Mouse (Mus musculus): ENCODE measurements around the gene Ccl6. TPM values are rescaled to one million over a fixed set of nuclear protein-coding genes. Genes with fewer than 3 reads are reported as not detected.

The Ccl6 gene
- polyA plus RNA-seq, 1 experiment = 0.14 TPM

GRCm38 (mm10) chr11:83544214-83544613, 48.7 kb downstream of the Ccl6 start:
- no peak overlapping the region for H3K4me3 ChIP-seq (ENCODE audit: control insufficient read depth, low read depth, low read length)
- no peaks in the 10 kb centered on the region for H3K27me3 ChIP-seq (ENCODE audit: control insufficient read depth, insufficient read depth, low read length)
- no peaks in the 10 kb centered on the region for H3K36me3 ChIP-seq (ENCODE audit: control insufficient read depth, insufficient read depth, low read length)
- H3K27ac ChIP-seq (ENCODE audit: control insufficient read depth, insufficient read depth, low read depth, low read length) = no peak overlapping the region
- TF ChIP-seq CTCF (IDR thresholded peaks at IDR 0.05; ENCODE audit: control insufficient read depth, insufficient read depth, insufficient replicate concordance, low read depth, low read length) (no peak), POLR2A (IDR thresholded peaks at IDR 0.05; ENCODE audit: control insufficient read depth, low read depth, low read length) (no peak)
- H3K4me1 ChIP-seq (ENCODE audit: control insufficient read depth, insufficient read depth, low read length) = no peaks in the 10 kb centered on the region

GRCm38 (mm10) chr11:83541415-83541814, 51.5 kb downstream of the Ccl6 start:
- H3K4me1 ChIP-seq (ENCODE audit: control insufficient read depth, insufficient read depth, low read length) = no peaks in the 10 kb centered on the region
- H3K27me3 ChIP-seq (ENCODE audit: control insufficient read depth, insufficient read depth, low read length) = no peaks in the 10 kb centered on the region
- H3K4me3 ChIP-seq (ENCODE audit: control insufficient read depth, low read depth, low read length) = no peak overlapping the region
- H3K36me3 ChIP-seq (ENCODE audit: control insufficient read depth, insufficient read depth, low read length) = no peaks in the 10 kb centered on the region
- TF ChIP-seq POLR2A (IDR thresholded peaks at IDR 0.05; ENCODE audit: control insufficient read depth, low read depth, low read length) = no peak
- no peak for TF ChIP-seq CTCF (IDR thresholded peaks at IDR 0.05; ENCODE audit: control insufficient read depth, insufficient read depth, insufficient replicate concordance, low read depth, low read length)
- H3K27ac ChIP-seq (ENCODE audit: control insufficient read depth, insufficient read depth, low read depth, low read length) = no peak overlapping the region

- H3K36me3 ChIP-seq (ENCODE audit: control insufficient read depth, insufficient read depth, low read length) = no peaks in the 10 kb centered on the region
- TF ChIP-seq CTCF (IDR thresholded peaks at IDR 0.05; ENCODE audit: control insufficient read depth, insufficient read depth, insufficient replicate concordance, low read depth, low read length) (no peak), POLR2A (IDR thresholded peaks at IDR 0.05; ENCODE audit: control insufficient read depth, low read depth, low read length) (no peak)
- no peaks in the 10 kb centered on the region for H3K27me3 ChIP-seq (ENCODE audit: control insufficient read depth, insufficient read depth, low read length)
- H3K27ac ChIP-seq (ENCODE audit: control insufficient read depth, insufficient read depth, low read depth, low read length) = no peak overlapping the region
- no peaks in the 10 kb centered on the region for H3K4me1 ChIP-seq (ENCODE audit: control insufficient read depth, insufficient read depth, low read length)
- no peak overlapping the region for H3K4me3 ChIP-seq (ENCODE audit: control insufficient read depth, low read depth, low read length)
These were observed 52.0 kb downstream of the Ccl6 start for GRCm38 (mm10) chr11:83540931-83541330.

GRCm38 (mm10) chr11:83538705-83539314, 54.1 kb downstream of the Ccl6 start:
- Histone ChIP-seq H3K27ac (ENCODE audit: control insufficient read depth, insufficient read depth, low read depth, low read length) (no peak overlapping the region), H3K4me3 (ENCODE audit: control insufficient read depth, low read depth, low read length) (no peak overlapping the region), H3K27me3 (ENCODE audit: control insufficient read depth, insufficient read depth, low read length) (no peaks in the 10 kb centered on the region), H3K4me1 (ENCODE audit: control insufficient read depth, insufficient read depth, low read length) (no peaks in the 10 kb centered on the region), H3K36me3 (ENCODE audit: control insufficient read depth, insufficient read depth, low read length) (no peaks in the 10 kb centered on the region)
- TF ChIP-seq CTCF (IDR thresholded peaks at IDR 0.05; ENCODE audit: control insufficient read depth, insufficient read depth, insufficient replicate concordance, low read depth, low read length) = no peak
- TF ChIP-seq POLR2A (IDR thresholded peaks at IDR 0.05; ENCODE audit: control insufficient read depth, low read depth, low read length) = no peak

Other genes starting within 250 kb of the Ccl6 start
- gene Rasl10b, start 183.9 kb downstream of the Ccl6 start, polyA plus RNA-seq (2012; rRNA removed) = 2.0 and 2.1 TPM in 2 replicates
- gene Gas2l2, start 163.6 kb downstream of the Ccl6 start, polyA plus RNA-seq (2012; rRNA removed) = 0.08 TPM in 1 of 2 replicates, not detected in the other
- 256 and 289 TPM in 2 replicates for gene 1700020L24Rik, start 155.4 kb downstream of the Ccl6 start, polyA plus RNA-seq (2012; rRNA removed)
- gene Mmp28, start 130.0 kb downstream of the Ccl6 start, polyA plus RNA-seq (2012; rRNA removed) = 0.58 and 0.93 TPM in 2 replicates
- gene Taf15, start 120.0 kb downstream of the Ccl6 start, polyA plus RNA-seq (2012; rRNA removed) = 32.4 and 49.6 TPM in 2 replicates
- 8.7 and 10.8 TPM in 2 replicates for gene Heatr9, start 70.9 kb downstream of the Ccl6 start, polyA plus RNA-seq (2012; rRNA removed)
- 2.3 and 3.5 TPM in 2 replicates for gene Ccl5, start 62.6 kb downstream of the Ccl6 start, polyA plus RNA-seq (2012; rRNA removed)
- 0.14 and 0.55 TPM in 2 replicates for gene Ccl9, start 14.5 kb downstream of the Ccl6 start, polyA plus RNA-seq (2012; rRNA removed)
- gene Rpl9-ps1, start 52.5 kb upstream of the Ccl6 start, polyA plus RNA-seq (2012; rRNA removed) = not detected in 2 replicates
- gene Ccl3, start 56.3 kb upstream of the Ccl6 start, polyA plus RNA-seq (2012; rRNA removed) = 0.14 TPM in 1 of 2 replicates, not detected in the other
- gene Ccl4, start 69.5 kb upstream of the Ccl6 start, polyA plus RNA-seq (2012; rRNA removed) = not detected in 2 replicates
- gene Wfdc17, start 110.9 kb upstream of the Ccl6 start, polyA plus RNA-seq (2012; rRNA removed) = 1.4 and 1.8 TPM in 2 replicates
- gene Wfdc18, start 115.9 kb upstream of the Ccl6 start, polyA plus RNA-seq (2012; rRNA removed) = not detected in 2 replicates
- 0.36 and 0.84 TPM in 2 replicates for gene Wfdc21, start 153.9 kb upstream of the Ccl6 start, polyA plus RNA-seq (2012; rRNA removed)
- gene Heatr6, start 160.6 kb upstream of the Ccl6 start, polyA plus RNA-seq (2012; rRNA removed) = 6.1 TPM in 2 replicates

Measured in testis, adult 2 months (tissue).